Mouse (Mus musculus) thymus, adult 2 months (tissue): ENCODE results near the gene Nckap1.

Source experiments
- CTCF ChIP-seq: fragments of 200-500 bp; IDR thresholded peaks from 2 replicates; pipeline ENCODE4 v1.5.1; 2012; ENCODE audit warnings: mild to moderate bottlenecking, control low read depth, low read length, moderate library complexity, borderline replicate concordance; ENCODE audit not compliant: control insufficient read depth, poor library complexity, insufficient read depth; ENCODE audit errors: extremely low read depth
- POLR2A ChIP-seq: fragments of 200-500 bp; IDR thresholded peaks from 2 replicates; pipeline ENCODE4 v1.6.1; 2012; ENCODE audit warnings: mild to moderate bottlenecking, low read length, control low read depth, moderate library complexity; ENCODE audit not compliant: control insufficient read depth, poor library complexity, insufficient read depth; ENCODE audit errors: extremely low read depth

- no peak for TF ChIP-seq CTCF
- TF ChIP-seq POLR2A, result no peak
Observed at GRCm38 (mm10) chr2:80561478-80561877, 19.7 kb downstream of the Nckap1 start.
